Mouse (Mus musculus) ES-E14 (cell line): ENCODE data around the gene Scd1.

Experiments used
- CHD2 ChIP-seq: IDR thresholded peaks from 2 replicates; pipeline ENCODE4 v1.6.1; 2014; ENCODE audit warnings: mild to moderate bottlenecking, low read depth, low read length, inconsistent platforms
- HCFC1 ChIP-seq: IDR thresholded peaks from 2 replicates; pipeline ENCODE4 v1.6.1; 2012; ENCODE audit warnings: low read length, inconsistent platforms, borderline replicate concordance; ENCODE audit not compliant: insufficient read depth
- ZC3H11A ChIP-seq: IDR thresholded peaks from 2 replicates; pipeline ENCODE4 v1.6.1; 2012; ENCODE audit warnings: low read depth, mild to moderate bottlenecking, inconsistent platforms, low read length, borderline replicate concordance
- ZNF384 ChIP-seq: IDR thresholded peaks from 2 replicates; pipeline ENCODE4 v1.6.1; 2012; ENCODE audit warnings: low read depth, low read length, inconsistent platforms

GRCm38 (mm10) chr19:44370231-44370630 is 37.4 kb downstream of the Scd1 start:
- TF ChIP-seq ZC3H11A (no peak), CHD2 (no peak), ZNF384 (no peak), HCFC1 (no peak)
